Mouse (Mus musculus): ENCODE results near the gene Tmem104.

Tmem104 gene

GRCm38 (mm10) chr11:115197558-115197957 is 10.3 kb downstream of the Tmem104 start:
- in situ Hi-C loops (cut with MboI, MseI): no loop called here

- in situ Hi-C loops (cut with MboI, MseI): no loop called here
These were observed 11.7 kb downstream of the Tmem104 start for GRCm38 (mm10) chr11:115198932-115199384.

GRCm38 (mm10) chr11:115200520-115200919 is 13.2 kb downstream of the Tmem104 start:
- in situ Hi-C loops (cut with MboI, MseI): loop anchor here (5.0 kb wide), 1 partner anchor 72 kb away; no protein-coding TSS in a partner anchor

- in situ Hi-C loops (cut with MboI, MseI): loop anchor here (5.0 kb wide), 1 partner anchor 70 kb away; no protein-coding TSS in a partner anchor
These were observed 15.0 kb downstream of the Tmem104 start for GRCm38 (mm10) chr11:115202316-115202715.

GRCm38 (mm10) chr11:115202756-115203155 is 15.5 kb downstream of the Tmem104 start:
- in situ Hi-C loops (cut with MboI, MseI): loop anchor here (5.0 kb wide), 1 partner anchor 70 kb away; no protein-coding TSS in a partner anchor

- in situ Hi-C loops (cut with MboI, MseI): loop anchor here (5.0 kb wide), 1 partner anchor 39 kb away; no protein-coding TSS in a partner anchor
These were observed 20.8 kb downstream of the Tmem104 start for GRCm38 (mm10) chr11:115208126-115208525.

- in situ Hi-C loops (cut with MboI, MseI): loop anchor here (5.0 kb wide), 1 partner anchor 38 kb away; no protein-coding TSS in a partner anchor
These were observed 21.8 kb downstream of the Tmem104 start for GRCm38 (mm10) chr11:115208776-115209732.

- in situ Hi-C loops (cut with MboI, MseI): loop anchor here (5.0 kb wide), 1 partner anchor 37 kb away; no protein-coding TSS in a partner anchor
These were observed 22.7 kb downstream of the Tmem104 start for GRCm38 (mm10) chr11:115209958-115210357.

- in situ Hi-C loops (cut with MboI, MseI): no loop called here
These were observed 24.8 kb downstream of the Tmem104 start for GRCm38 (mm10) chr11:115212116-115212515.

- in situ Hi-C loops (cut with MboI, MseI): no loop called here
These were observed 27.8 kb downstream of the Tmem104 start for GRCm38 (mm10) chr11:115215123-115215522.

GRCm38 (mm10) chr11:115217439-115218410 is 30.4 kb downstream of the Tmem104 start:
- in situ Hi-C loops (cut with MboI, MseI): no loop called here

- in situ Hi-C loops (cut with MboI, MseI): no loop called here
These were observed 32.0 kb downstream of the Tmem104 start for GRCm38 (mm10) chr11:115219263-115219662.

GRCm38 (mm10) chr11:115219685-115220084 is 32.4 kb downstream of the Tmem104 start:
- in situ Hi-C loops (cut with MboI, MseI): no loop called here

GRCm38 (mm10) chr11:115222077-115222476 is 34.8 kb downstream of the Tmem104 start:
- in situ Hi-C loops (cut with MboI, MseI): no loop called here

GRCm38 (mm10) chr11:115222570-115222969 is 35.3 kb downstream of the Tmem104 start:
- in situ Hi-C loops (cut with MboI, MseI): no loop called here

GRCm38 (mm10) chr11:115223451-115223850 is 36.2 kb downstream of the Tmem104 start:
- in situ Hi-C loops (cut with MboI, MseI): no loop called here

- in situ Hi-C loops (cut with MboI, MseI): no loop called here
These were observed 36.6 kb downstream of the Tmem104 start for GRCm38 (mm10) chr11:115223877-115224276.

- in situ Hi-C loops (cut with MboI, MseI): no loop called here
These were observed 37.6 kb downstream of the Tmem104 start for GRCm38 (mm10) chr11:115224889-115225288.

GRCm38 (mm10) chr11:115225301-115225700 is 38.0 kb downstream of the Tmem104 start:
- in situ Hi-C loops (cut with MboI, MseI): no loop called here

- in situ Hi-C loops (cut with MboI, MseI): no loop called here
These were observed 39.7 kb downstream of the Tmem104 start for GRCm38 (mm10) chr11:115226811-115227491.

- in situ Hi-C loops (cut with MboI, MseI): no loop called here
These were observed 40.4 kb downstream of the Tmem104 start for GRCm38 (mm10) chr11:115227640-115228039.
